Mouse (Mus musculus) kidney, embryonic 16.5 days (tissue): ENCODE measurements around the gene Tle2. TPM values are rescaled to one million over a fixed set of nuclear protein-coding genes. Genes with fewer than 3 reads are reported as not detected.

Experiments
- ATAC-seq: fragments of 200-750 bp; cut with Nextera tagmentation; 2 replicates; pipeline ENCODE4 v1.8.0; 2017; ENCODE audit warnings: moderate TSS enrichment; ENCODE audit not compliant: low FRiP score, low TSS enrichment
- H3K27ac ChIP-seq: fragments of 300-500 bp; sonication (generic); 2 replicates; pipeline ENCODE4 v1.5.1; 2014; ENCODE audit warnings: low read length
- H3K27me3 ChIP-seq: fragments of 300-500 bp; sonication (generic); 2 replicates; pipeline ENCODE4 v1.6.1; 2014; ENCODE audit warnings: low read length, control low read depth, mixed read lengths; ENCODE audit not compliant: insufficient read depth
- H3K36me3 ChIP-seq: fragments of 300-500 bp; sonication (generic); 2 replicates; pipeline ENCODE4 v1.6.1; 2014; ENCODE audit warnings: low read length, control low read depth, mixed read lengths; ENCODE audit not compliant: insufficient read depth
- H3K4me1 ChIP-seq: fragments of 300-500 bp; sonication (generic); 2 replicates; pipeline ENCODE4 v1.6.1; 2014; ENCODE audit warnings: low read length, control low read depth, mixed read lengths; ENCODE audit not compliant: insufficient read depth
- H3K4me2 ChIP-seq: fragments of 300-500 bp; sonication (generic); replicated peaks from 2 replicates; pipeline ENCODE4 v1.6.1; 2014; ENCODE audit warnings: low read depth, low read length
- H3K4me3 ChIP-seq: fragments of 300-500 bp; sonication (generic); 2 replicates; pipeline ENCODE4 v1.5.1; 2014; ENCODE audit warnings: mild to moderate bottlenecking, low read length
- H3K9ac ChIP-seq: fragments of 300-500 bp; sonication (generic); replicated peaks from 2 replicates; pipeline ENCODE4 v1.6.1; 2014; ENCODE audit warnings: low read length
- H3K9me3 ChIP-seq: fragments of 300-500 bp; sonication (generic); 2 replicates; pipeline ENCODE4 v1.6.1; 2016; ENCODE audit warnings: low read length, control low read depth
- whole genome bisulfite sequencing: fragments of 180-500 bp; shearing (Covaris S2); extraction: QIAGEN DNeasy Blood & Tissue Kit; methylation state at CpG from one replicate; pipeline ENCODE4 v1.1.7; 2014; 5-methylcytosine and 5-hydroxymethylcytosine counted together
- polyA plus RNA-seq: library from polyadenylated mRNA; unstranded; fragments of >200 nt; fragmentation: Nextera tagmentation; extraction: Ambion mirVana; gene quantifications from 2 replicates; pipeline ENCODE4 v1.2.1, GENCODE M21; 2015

Tle2 gene
- polyA plus RNA-seq, 1 experiment from 2014 or later, result 41.0 TPM

DNA sequence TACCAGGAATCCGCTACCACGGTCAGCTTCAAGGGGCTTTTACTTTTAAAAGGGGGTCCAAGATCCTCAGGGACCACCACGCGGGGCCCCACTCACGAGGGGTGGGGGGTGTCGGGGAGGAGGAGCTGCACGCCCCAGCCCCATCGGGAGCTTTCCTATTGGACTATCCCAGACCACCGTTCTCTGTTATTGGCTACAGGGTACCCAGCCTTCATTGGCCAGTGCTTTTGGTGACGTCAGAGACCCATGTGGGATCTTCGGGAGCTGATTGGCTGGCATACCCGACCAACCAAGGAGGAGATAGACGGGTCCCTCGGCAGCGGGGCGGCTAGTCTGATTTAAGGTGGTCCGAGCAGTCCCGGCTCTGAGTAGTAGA is 2.9 kb upstream of the Tle2 start:
- peak; percentile 88 for ATAC-seq
- Histone ChIP-seq H3K27me3 (peaks cover 20% of the 10 kb centered on the region), H3K27ac (peak overlapping the region; percentile 96), H3K9me3 (no peaks in the 10 kb centered on the region), H3K36me3 (peaks cover 3% of the 10 kb centered on the region; the same call in 1 of the 2 replicates), H3K4me1 (peaks cover 80% of the 10 kb centered on the region), H3K4me3 (peak overlapping the region; percentile 52), H3K4me2 (peak overlapping the region; percentile 95), H3K9ac (peak overlapping the region; percentile 58)
- under 1% methylated on average over 18 of the region's 18 CpGs for WGBS

DNA sequence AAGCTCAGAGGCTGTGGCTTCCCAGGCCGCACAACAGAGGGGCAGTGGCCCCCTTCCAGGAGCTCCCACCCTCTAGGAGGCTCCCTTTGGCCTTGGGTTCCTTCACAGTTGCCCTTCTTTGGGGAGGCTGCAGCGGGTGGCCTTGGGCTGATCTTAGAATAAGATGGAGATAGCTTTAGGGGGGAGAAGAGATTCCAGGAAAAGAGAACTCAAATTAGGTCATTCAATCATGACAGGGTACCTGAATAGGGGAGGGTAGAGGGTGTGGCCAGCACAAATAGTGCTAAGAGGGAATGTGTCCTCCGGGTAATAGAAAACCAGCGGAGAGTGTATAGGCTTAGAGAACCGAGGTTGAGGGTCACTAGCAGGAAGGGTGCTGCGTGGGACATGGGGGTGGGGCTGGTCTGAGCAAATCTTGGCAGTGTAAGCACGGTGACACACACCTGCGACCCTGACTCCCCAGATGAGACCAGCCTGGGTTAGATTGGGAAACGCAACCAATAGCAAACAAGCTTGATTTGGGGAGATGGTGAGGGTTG is 2.2 kb upstream of the Tle2 start:
- peak overlapping the region; percentile 37 for H3K4me3 ChIP-seq
- ATAC-seq, result peak; percentile 0; the same call in 1 of the 2 replicates
- H3K4me1 ChIP-seq, result peaks cover 86% of the 10 kb centered on the region
- H3K9ac ChIP-seq, result peak overlapping the region; percentile 58
- 0 out of 2 replicates have a peak, but pooled peaks cover 3% of the 10 kb centered on the region for H3K36me3 ChIP-seq
- peak overlapping the region; percentile 95 for H3K4me2 ChIP-seq
- peak overlapping the region; percentile 96 for H3K27ac ChIP-seq
- peaks cover 22% of the 10 kb centered on the region for H3K27me3 ChIP-seq
- no peaks in the 10 kb centered on the region for H3K9me3 ChIP-seq
- WGBS, result 6% methylated on average over 9 of the region's 9 CpGs

- H3K4me1 ChIP-seq, result peaks cover 81% of the 10 kb centered on the region
- H3K4me3 ChIP-seq, result no peak overlapping the region
- peaks cover 26% of the 10 kb centered on the region for H3K27me3 ChIP-seq
- H3K4me2 ChIP-seq, result peak overlapping the region; percentile 28
- peaks cover 6% of the 10 kb centered on the region; the same call in 1 of the 2 replicates for H3K36me3 ChIP-seq
- WGBS, result 23% methylated on average over 9 of the region's 9 CpGs
- no peak for ATAC-seq
- no peaks in the 10 kb centered on the region for H3K9me3 ChIP-seq
- H3K9ac ChIP-seq, result peak overlapping the region; percentile 38
- peak overlapping the region; percentile 96 for H3K27ac ChIP-seq
Observed at GRCm38 (mm10) chr10:81572975-81573374, 1.4 kb upstream of the Tle2 start.

- Histone ChIP-seq H3K27me3 (peaks cover 26% of the 10 kb centered on the region), H3K36me3 (peaks cover 8% of the 10 kb centered on the region; the same call in 1 of the 2 replicates), H3K9me3 (no peaks in the 10 kb centered on the region), H3K9ac (peak overlapping the region; percentile 79), H3K27ac (peak overlapping the region; percentile 71), H3K4me3 (peak overlapping the region; percentile 56), H3K4me2 (peak overlapping the region; percentile 81), H3K4me1 (peaks cover 65% of the 10 kb centered on the region)
- under 1% methylated on average over 28 of the region's 30 CpGs for WGBS
- peak; percentile 7; the same call in 1 of the 2 replicates for ATAC-seq
Observed at GRCm38 (mm10) chr10:81575208-81575631, 859 bp downstream of the Tle2 start.

- Histone ChIP-seq H3K4me2 (peak overlapping the region; percentile 81), H3K9ac (peak overlapping the region; percentile 79), H3K36me3 (peaks cover 8% of the 10 kb centered on the region; the same call in 1 of the 2 replicates), H3K27me3 (peaks cover 26% of the 10 kb centered on the region), H3K4me3 (peak overlapping the region; percentile 56), H3K27ac (peak overlapping the region; percentile 71), H3K4me1 (peaks cover 65% of the 10 kb centered on the region), H3K9me3 (no peaks in the 10 kb centered on the region)
- WGBS, result 4% methylated on average over 6 of the region's 6 CpGs
- no peak for ATAC-seq
Observed at GRCm38 (mm10) chr10:81575695-81576094, 1.3 kb downstream of the Tle2 start.

- H3K9me3 ChIP-seq, result no peaks in the 10 kb centered on the region
- no peak for ATAC-seq
- H3K4me3 ChIP-seq, result no peak overlapping the region
- no peak overlapping the region for H3K27ac ChIP-seq
- no peak overlapping the region for H3K9ac ChIP-seq
- H3K27me3 ChIP-seq, result peaks cover 11% of the 10 kb centered on the region
- H3K36me3 ChIP-seq, result peaks cover 9% of the 10 kb centered on the region; the same call in 1 of the 2 replicates
- 69% methylated on average over 4 of the region's 4 CpGs for WGBS
- H3K4me1 ChIP-seq, result peaks cover 45% of the 10 kb centered on the region
- H3K4me2 ChIP-seq, result peak overlapping the region; percentile 35; the same call in 1 of the 2 replicates
Observed at GRCm38 (mm10) chr10:81579967-81580366, 5.6 kb downstream of the Tle2 start.

GRCm38 (mm10) chr10:81580441-81581070 is 6.2 kb downstream of the Tle2 start:
- peak; percentile 41; the same call in 1 of the 2 replicates for ATAC-seq
- peak overlapping the region; percentile 35 for H3K4me2 ChIP-seq

DNA sequence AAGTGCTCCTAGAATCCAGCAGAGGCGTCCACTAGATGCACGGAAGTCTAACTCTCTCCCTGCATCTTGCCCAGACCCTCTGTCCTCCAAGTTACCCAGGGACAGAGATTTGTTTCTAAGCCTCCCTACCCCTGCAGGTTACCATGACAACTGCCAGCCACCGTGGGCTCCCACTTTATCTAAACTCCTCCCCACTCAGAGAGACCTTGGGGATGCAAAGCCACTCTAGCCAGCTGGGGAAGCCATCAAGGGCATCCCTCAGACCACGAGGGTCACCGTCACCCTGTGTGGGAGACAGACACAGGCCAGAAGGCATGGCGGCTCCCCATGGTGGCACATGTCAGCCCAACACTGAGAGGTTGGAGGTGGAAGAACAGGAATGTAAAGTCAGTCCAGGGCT is 9.0 kb downstream of the Tle2 start:
- Histone ChIP-seq H3K27me3 (0 out of 2 replicates have a peak, but pooled peaks cover 4% of the 10 kb centered on the region), H3K4me3 (no peak overlapping the region), H3K9me3 (no peaks in the 10 kb centered on the region), H3K4me2 (no peak overlapping the region), H3K27ac (peak overlapping the region; percentile 61; the same call in 1 of the 2 replicates), H3K36me3 (peaks cover 16% of the 10 kb centered on the region), H3K9ac (no peak overlapping the region), H3K4me1 (peaks cover 24% of the 10 kb centered on the region)
- 46% methylated on average over 6 of the region's 6 CpGs for WGBS
- no peak for ATAC-seq

More at GRCm38 (mm10) chr10:81580441-81581070, 6.2 kb downstream of the Tle2 start:
- H3K9ac ChIP-seq, result 0 out of 2 replicates have a peak overlapping the region, but pooled peaks have one; percentile 28
- H3K4me1 ChIP-seq, result peaks cover 40% of the 10 kb centered on the region
- H3K27me3 ChIP-seq, result peaks cover 12% of the 10 kb centered on the region
- H3K4me3 ChIP-seq, result no peak overlapping the region
- H3K27ac ChIP-seq, result no peak overlapping the region
- H3K36me3 ChIP-seq, result peaks cover 13% of the 10 kb centered on the region; the same call in 1 of the 2 replicates
- no peaks in the 10 kb centered on the region for H3K9me3 ChIP-seq
- WGBS, result 27% methylated on average over 25 of the region's 25 CpGs

GRCm38 (mm10) chr10:81588739-81589138 is 14.4 kb downstream of the Tle2 start:
- peaks cover 7% of the 10 kb centered on the region; the same call in 1 of the 2 replicates for H3K27me3 ChIP-seq
- H3K4me2 ChIP-seq, result no peak overlapping the region
- no peak overlapping the region for H3K4me3 ChIP-seq
- no peak for ATAC-seq
- no peak overlapping the region for H3K27ac ChIP-seq
- no peaks in the 10 kb centered on the region for H3K9me3 ChIP-seq
- H3K9ac ChIP-seq, result no peak overlapping the region
- WGBS, result 81% methylated on average over 7 of the region's 7 CpGs
- no peaks in the 10 kb centered on the region for H3K4me1 ChIP-seq
- H3K36me3 ChIP-seq, result peaks cover 22% of the 10 kb centered on the region

DNA sequence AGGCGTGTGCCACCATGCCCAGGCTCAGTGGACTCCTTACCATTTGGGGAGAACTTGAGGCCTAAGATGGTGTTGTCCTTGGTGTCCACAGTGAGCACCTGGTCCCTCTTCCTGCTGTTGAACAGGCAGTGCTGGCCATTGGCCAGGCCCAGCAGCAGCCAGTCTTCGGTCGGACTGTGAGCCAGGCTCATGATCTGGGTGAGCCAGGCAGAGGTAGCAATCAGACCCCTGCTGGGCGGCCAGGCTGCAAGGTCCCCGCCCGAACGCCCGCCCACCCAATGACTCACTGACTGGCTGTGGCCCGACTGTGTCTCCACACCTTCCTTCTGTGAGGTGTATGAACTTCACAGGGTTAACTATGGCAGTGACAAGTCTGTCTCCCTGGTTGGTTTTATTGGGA is 17.5 kb downstream of the Tle2 start:
- 62% methylated on average over 9 of the region's 9 CpGs for whole genome bisulfite sequencing
- H3K27me3 ChIP-seq, result peaks cover 6% of the 10 kb centered on the region; the same call in 1 of the 2 replicates
- no peak overlapping the region for H3K4me3 ChIP-seq
- ATAC-seq, result no peak
- H3K9ac ChIP-seq, result no peak overlapping the region
- peaks cover 20% of the 10 kb centered on the region for H3K4me1 ChIP-seq
- no peak overlapping the region for H3K4me2 ChIP-seq
- no peak overlapping the region for H3K27ac ChIP-seq
- no peaks in the 10 kb centered on the region for H3K9me3 ChIP-seq
- H3K36me3 ChIP-seq, result peaks cover 13% of the 10 kb centered on the region
